Mouse (Mus musculus): ENCODE results near the gene N4bp1.

N4bp1 gene

GRCm38 (mm10) chr8:86765155-86765554 lies 119.9 kb downstream of the N4bp1 start:
- DNase-seq (ENCODE audit: low spot score in 2 of 2): peak; percentile 60 to 69

DNA sequence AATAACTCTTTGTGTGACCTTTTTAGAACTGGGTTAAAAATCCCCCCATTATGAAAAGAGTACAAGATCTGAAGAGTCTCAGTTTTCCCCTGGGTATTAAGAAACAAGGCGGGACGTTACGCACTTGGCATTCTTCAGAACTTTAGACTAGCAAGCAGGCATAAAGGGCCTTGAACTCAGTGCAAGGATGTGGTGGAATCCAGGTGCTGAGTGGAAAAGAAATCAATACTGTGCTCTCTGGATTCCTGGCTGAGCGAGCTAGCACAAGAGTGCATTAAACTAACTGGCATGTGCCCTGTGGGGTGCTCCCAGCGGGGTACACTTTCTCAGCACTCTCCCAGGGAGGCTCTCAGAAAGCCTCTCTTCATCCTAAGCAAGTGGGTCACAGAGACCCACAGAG lies 122.3 kb downstream of the N4bp1 start:
- DNase-seq (ENCODE audit: low spot score in 2 of 2): no peak

DNA sequence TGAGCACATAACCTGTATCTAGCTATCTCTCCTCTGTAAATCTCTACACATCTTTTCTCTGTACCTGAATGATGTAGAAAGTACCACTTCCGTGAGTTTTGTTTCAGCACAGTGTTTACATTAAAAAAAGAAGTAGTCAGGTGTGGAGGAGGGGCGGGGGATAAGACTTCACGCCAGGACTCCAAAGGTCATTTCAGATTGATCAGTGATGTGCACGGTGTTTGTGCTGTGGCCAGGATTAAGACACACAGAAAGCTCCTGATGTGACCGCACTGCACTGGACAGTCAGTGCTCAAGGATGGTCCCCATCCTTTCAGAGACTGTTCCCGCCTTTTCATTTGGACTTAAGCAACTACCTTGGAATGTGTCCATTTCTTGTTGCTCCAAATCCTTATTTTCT lies 124.3 kb downstream of the N4bp1 start:
- DNase-seq (ENCODE audit: low spot score in 2 of 2): no peak

DNA sequence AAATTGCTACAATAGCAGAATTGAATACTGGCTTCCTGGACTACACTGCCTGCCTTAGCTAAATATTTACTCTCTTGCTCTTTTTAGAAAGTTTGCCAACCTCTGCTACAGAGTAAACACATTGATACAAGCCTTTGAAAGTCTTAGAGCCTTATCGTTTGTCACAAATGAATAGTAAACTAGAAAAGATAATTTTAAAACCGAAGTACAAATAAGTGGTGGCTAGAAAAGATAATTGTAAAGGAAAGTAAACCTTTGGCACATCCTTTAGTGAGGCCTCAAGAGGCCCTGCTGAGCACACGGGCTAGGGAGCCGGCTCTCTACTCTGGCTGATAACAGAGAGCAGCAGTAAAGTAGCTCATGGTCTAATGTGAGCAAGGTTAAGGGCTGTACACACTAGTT lies 126.0 kb downstream of the N4bp1 start:
- DNase-seq (ENCODE audit: low spot score in 2 of 2): no peak

- no peak for DNase-seq (ENCODE audit: low spot score in 2 of 2)
These were observed 126.4 kb downstream of the N4bp1 start for GRCm38 (mm10) chr8:86758651-86759050.

All from spleen, postnatal 4 days (tissue).